Mouse (Mus musculus) midbrain, embryonic 16.5 days (tissue): ENCODE results near the gene Rsph10b. TPM values are rescaled to one million over a fixed set of nuclear protein-coding genes. Genes with fewer than 3 reads are reported as not detected.

ENCODE experiments used
- ATAC-seq: fragments of 200-750 bp; cut with Nextera tagmentation; 2 replicates; pipeline ENCODE4 v1.8.0; 2017; ENCODE audit warnings: moderate TSS enrichment
- H3K27ac ChIP-seq: fragments of 300-500 bp; sonication (generic); 2 replicates; pipeline ENCODE4 v1.5.1; 2014; ENCODE audit warnings: mild to moderate bottlenecking, low read length, mixed read lengths
- H3K27me3 ChIP-seq: fragments of 300-500 bp; sonication (generic); 2 replicates; pipeline ENCODE4 v1.6.1; 2014; ENCODE audit warnings: low read depth, low read length, mixed read lengths; ENCODE audit not compliant: control insufficient read depth, insufficient read depth
- H3K36me3 ChIP-seq: fragments of 300-500 bp; sonication (generic); 2 replicates; pipeline ENCODE4 v1.6.1; 2014; ENCODE audit warnings: mild to moderate bottlenecking, low read length, moderate library complexity, mixed read lengths; ENCODE audit not compliant: control insufficient read depth, insufficient read depth
- H3K4me1 ChIP-seq: fragments of 300-500 bp; sonication (generic); 2 replicates; pipeline ENCODE4 v1.6.1; 2014; ENCODE audit warnings: mild to moderate bottlenecking, low read length, mixed read lengths; ENCODE audit not compliant: control insufficient read depth, insufficient read depth
- H3K4me2 ChIP-seq: fragments of 300-500 bp; sonication (generic); 2 replicates; pipeline ENCODE4 v1.6.1; 2014; ENCODE audit warnings: mild to moderate bottlenecking, low read length, mixed read lengths
- H3K4me3 ChIP-seq: fragments of 300-500 bp; sonication (generic); 2 replicates; pipeline ENCODE4 v1.5.1; 2014; ENCODE audit warnings: low read depth, mild to moderate bottlenecking, low read length, moderate library complexity, mixed read lengths
- H3K9ac ChIP-seq: fragments of 300-500 bp; sonication (generic); 2 replicates; pipeline ENCODE4 v1.6.1; 2014; ENCODE audit warnings: low read depth, low read length, mixed read lengths
- H3K9me3 ChIP-seq: fragments of 300-500 bp; sonication (generic); replicated peaks from 2 replicates; pipeline ENCODE4 v1.6.1; 2014; ENCODE audit warnings: mild to moderate bottlenecking, low read length, mixed read lengths; ENCODE audit not compliant: control insufficient read depth, poor library complexity, severe bottlenecking
- WGBS: fragments of 180-500 bp; shearing (Covaris S2); extraction: QIAGEN DNeasy Blood & Tissue Kit; methylation state at CpG from one replicate; pipeline ENCODE4 v1.1.7; 2014; 5-methylcytosine and 5-hydroxymethylcytosine counted together
- polyA plus RNA-seq: library from polyadenylated mRNA; unstranded; fragments of >200 nt; fragmentation: Nextera tagmentation; extraction: Ambion mirVana; gene quantifications from 2 replicates; pipeline ENCODE4 v1.2.1, GENCODE M21; 2015

Rsph10b gene
- 3.6 TPM in 2 replicates for polyA plus RNA-seq

GRCm38 (mm10) chr5:143932831-143933230 lies at the start of gene Rsph10b:
Gene Rsph10b, plus strand, starts transcription at chr5:143933035.
- no peak within 1 kb of the TSS for H3K9ac ChIP-seq
- WGBS: 13% methylated on average over 8 of the region's 8 CpGs
- ATAC-seq: no peak
- no peaks in the 10 kb centered on the region for H3K9me3 ChIP-seq
- no peak within 1 kb of the TSS for H3K27ac ChIP-seq
- no peaks in the 10 kb centered on the region for H3K27me3 ChIP-seq
- H3K36me3 ChIP-seq: peaks cover 12% of the 10 kb centered on the region
- peak within 1 kb of the TSS; percentile 31 for H3K4me2 ChIP-seq
- 0 out of 2 replicates have a peak, but pooled peaks cover 2% of the 10 kb centered on the region for H3K4me1 ChIP-seq
- H3K4me3 ChIP-seq: 0 out of 2 replicates have a peak within 1 kb of the TSS, but pooled peaks have one; percentile 5

GRCm38 (mm10) chr5:143885274-143885673 lies 47.6 kb upstream of the Rsph10b start:
- no peak overlapping the region for H3K9ac ChIP-seq
- no peak overlapping the region for H3K27ac ChIP-seq
- H3K4me3 ChIP-seq: no peak overlapping the region
- H3K27me3 ChIP-seq: no peaks in the 10 kb centered on the region
- no peaks in the 10 kb centered on the region for H3K4me1 ChIP-seq
- over 99% methylated on average over 3 of the region's 3 CpGs for WGBS
- no peak overlapping the region for H3K4me2 ChIP-seq
- H3K9me3 ChIP-seq: no peaks in the 10 kb centered on the region
- ATAC-seq: no peak
- H3K36me3 ChIP-seq: peaks cover 53% of the 10 kb centered on the region

GRCm38 (mm10) chr5:143890741-143891140 lies 42.1 kb upstream of the Rsph10b start:
- no peak overlapping the region for H3K4me3 ChIP-seq
- ATAC-seq: no peak
- WGBS: 93% methylated on average over 6 of the region's 6 CpGs
- no peaks in the 10 kb centered on the region for H3K4me1 ChIP-seq
- no peak overlapping the region for H3K4me2 ChIP-seq
- H3K36me3 ChIP-seq: peaks cover 29% of the 10 kb centered on the region
- no peak overlapping the region for H3K27ac ChIP-seq
- H3K27me3 ChIP-seq: no peaks in the 10 kb centered on the region
- H3K9ac ChIP-seq: no peak overlapping the region
- H3K9me3 ChIP-seq: no peaks in the 10 kb centered on the region

- H3K9ac ChIP-seq: no peak overlapping the region
- H3K36me3 ChIP-seq: peaks cover 22% of the 10 kb centered on the region
- H3K4me3 ChIP-seq: no peak overlapping the region
- no peaks in the 10 kb centered on the region for H3K27me3 ChIP-seq
- WGBS: 81% methylated on average over 9 of the region's 9 CpGs
- no peaks in the 10 kb centered on the region for H3K4me1 ChIP-seq
- no peak overlapping the region for H3K27ac ChIP-seq
- H3K4me2 ChIP-seq: no peak overlapping the region
- no peak for ATAC-seq
- H3K9me3 ChIP-seq: no peaks in the 10 kb centered on the region
Measured at GRCm38 (mm10) chr5:143892255-143892886, 40.5 kb upstream of the Rsph10b start.

DNA sequence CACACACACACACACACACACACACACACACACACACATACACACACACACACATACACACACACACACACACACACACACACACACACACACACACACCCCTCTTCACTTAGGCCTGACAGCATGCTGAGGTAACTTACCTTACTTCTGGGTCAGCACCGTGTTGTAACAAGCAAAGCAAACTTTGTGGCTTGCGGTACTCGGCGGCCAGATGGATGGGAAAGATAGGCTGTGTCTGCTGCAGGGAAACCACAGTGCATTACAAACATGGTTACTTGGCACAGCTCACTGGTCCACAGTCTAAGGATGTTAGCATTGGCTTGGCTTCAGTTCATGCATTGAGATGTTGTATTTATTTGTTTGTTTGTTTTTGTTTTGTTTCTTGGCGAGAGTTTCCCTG lies 39.4 kb upstream of the Rsph10b start:
- no peak for ATAC-seq
- no peak overlapping the region for H3K27ac ChIP-seq
- H3K4me2 ChIP-seq: no peak overlapping the region
- no peak overlapping the region for H3K4me3 ChIP-seq
- WGBS: 89% methylated on average over 5 of the region's 5 CpGs
- H3K36me3 ChIP-seq: peaks cover 22% of the 10 kb centered on the region
- H3K4me1 ChIP-seq: no peaks in the 10 kb centered on the region
- no peaks in the 10 kb centered on the region for H3K27me3 ChIP-seq
- no peak overlapping the region for H3K9ac ChIP-seq
- H3K9me3 ChIP-seq: no peaks in the 10 kb centered on the region

DNA sequence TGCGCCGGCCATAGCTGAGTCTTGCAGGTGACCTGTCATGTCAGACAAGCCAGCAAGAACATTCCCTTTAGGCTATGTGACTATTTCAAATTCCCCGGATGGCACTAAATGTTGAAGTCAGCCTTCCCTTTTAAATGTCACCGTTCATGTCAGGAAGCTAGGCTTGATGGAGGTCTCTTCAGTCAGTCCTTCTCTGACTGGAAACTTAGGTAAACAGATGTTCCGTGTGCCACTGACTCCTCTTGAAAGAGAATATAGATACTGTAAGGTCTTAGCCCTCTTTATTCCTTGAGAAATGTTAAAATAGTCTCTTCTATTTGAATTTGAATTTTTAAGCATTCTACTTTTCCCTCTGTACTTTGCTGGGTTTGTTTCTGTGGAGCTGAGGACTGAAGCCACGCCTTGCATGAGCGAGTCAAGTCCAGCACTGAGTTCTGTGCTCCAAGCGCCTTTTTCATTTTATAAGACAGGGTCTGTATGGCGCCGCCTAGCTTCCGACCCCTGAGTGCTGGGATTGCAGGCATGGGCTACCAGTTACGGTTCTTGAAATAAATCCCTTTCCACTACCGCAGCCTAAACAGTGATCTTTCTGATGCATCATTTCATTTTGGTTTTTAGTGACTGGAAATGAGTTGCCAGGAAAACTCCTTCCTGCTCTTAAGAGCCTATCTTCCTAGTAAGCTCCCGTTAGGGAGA lies 35.1 kb upstream of the Rsph10b start, which contains the start of gene Ankrd61:
Gene Ankrd61 (minus strand): TSS at position 51 of the 696 bp plus-strand sequence.
- WGBS: 88% methylated on average over 14 of the region's 14 CpGs

DNA sequence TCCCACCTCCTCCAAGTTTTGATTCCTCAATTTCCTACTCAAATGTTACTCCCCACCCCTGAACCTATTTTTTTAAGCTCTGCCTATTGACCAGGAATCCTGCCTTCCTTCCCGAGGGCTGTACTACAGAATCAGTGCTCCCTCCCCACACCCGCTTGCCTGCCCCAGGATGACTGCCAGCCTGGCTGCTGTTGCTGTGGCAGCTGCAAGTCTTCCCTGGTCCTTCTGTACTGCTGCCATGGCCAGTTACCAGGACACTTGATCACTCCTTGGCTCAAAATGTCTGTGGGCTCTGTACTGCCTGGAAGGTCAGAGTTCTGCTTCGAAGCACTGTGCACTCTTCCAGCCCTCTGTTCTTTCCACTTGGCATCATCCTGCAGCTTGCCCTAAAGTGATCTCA lies 30.7 kb upstream of the Rsph10b start:
- Histone ChIP-seq H3K27ac (no peak overlapping the region), H3K36me3 (peaks cover 38% of the 10 kb centered on the region), H3K4me2 (no peak overlapping the region), H3K27me3 (no peaks in the 10 kb centered on the region), H3K9ac (no peak overlapping the region), H3K4me1 (no peaks in the 10 kb centered on the region), H3K9me3 (no peaks in the 10 kb centered on the region), H3K4me3 (no peak overlapping the region)
- no peak for ATAC-seq
- WGBS: 80% methylated on average over 3 of the region's 3 CpGs

More for the DNA sequence above, 35.1 kb upstream of the Rsph10b start, which contains the start of gene Ankrd61:
- Histone ChIP-seq H3K9ac (no peak within 1 kb of the TSS), H3K4me1 (no peaks in the 10 kb centered on the region), H3K4me3 (no peak within 1 kb of the TSS), H3K4me2 (no peak within 1 kb of the TSS), H3K27ac (no peak within 1 kb of the TSS), H3K36me3 (peaks cover 32% of the 10 kb centered on the region), H3K9me3 (no peaks in the 10 kb centered on the region), H3K27me3 (no peaks in the 10 kb centered on the region)
- ATAC-seq: no peak

DNA sequence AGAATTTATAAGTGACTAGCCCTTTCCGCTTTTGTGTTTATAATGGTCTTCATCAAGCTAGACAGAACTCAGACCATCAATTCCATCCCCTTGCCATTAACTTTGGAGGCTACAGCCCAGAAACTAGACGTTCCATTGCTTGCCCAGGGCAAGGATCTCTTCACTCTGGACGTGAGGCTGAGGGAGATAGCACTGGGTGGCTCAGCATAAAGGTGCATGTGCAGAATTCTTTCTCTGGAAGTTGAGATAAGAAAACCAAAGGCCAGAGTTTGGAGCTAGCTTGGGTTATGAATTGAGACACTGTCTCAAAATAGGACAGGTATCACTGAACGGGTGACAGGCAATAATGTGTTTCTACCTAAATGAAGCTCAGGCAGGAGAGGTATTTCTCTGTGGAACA lies 29.0 kb upstream of the Rsph10b start:
- no peak overlapping the region for H3K9ac ChIP-seq
- ATAC-seq: no peak
- peaks cover 7% of the 10 kb centered on the region for H3K4me1 ChIP-seq
- no peaks in the 10 kb centered on the region for H3K27me3 ChIP-seq
- peaks cover 33% of the 10 kb centered on the region for H3K36me3 ChIP-seq
- no peaks in the 10 kb centered on the region for H3K9me3 ChIP-seq
- H3K4me3 ChIP-seq: no peak overlapping the region
- no peak overlapping the region for H3K4me2 ChIP-seq
- WGBS: 91% methylated on average over 4 of the region's 4 CpGs
- no peak overlapping the region for H3K27ac ChIP-seq

GRCm38 (mm10) chr5:143906429-143906828 lies 26.4 kb upstream of the Rsph10b start:
- H3K9ac ChIP-seq: no peak overlapping the region
- WGBS: 87% methylated on average over 8 of the region's 8 CpGs
- ATAC-seq: no peak
- H3K27ac ChIP-seq: no peak overlapping the region
- H3K4me2 ChIP-seq: no peak overlapping the region
- H3K27me3 ChIP-seq: no peaks in the 10 kb centered on the region
- peaks cover 31% of the 10 kb centered on the region for H3K36me3 ChIP-seq
- peaks cover 19% of the 10 kb centered on the region for H3K4me1 ChIP-seq
- no peaks in the 10 kb centered on the region for H3K9me3 ChIP-seq
- no peak overlapping the region for H3K4me3 ChIP-seq
